Mouse (Mus musculus): ENCODE measurements at regions not wholly inside any gene's neighbourhood (a gene's known extent, or its start where the extent isn't known, plus 50 kb on each side); places are given as distances from the start of the nearest gene placed in this dataset.

DNA sequence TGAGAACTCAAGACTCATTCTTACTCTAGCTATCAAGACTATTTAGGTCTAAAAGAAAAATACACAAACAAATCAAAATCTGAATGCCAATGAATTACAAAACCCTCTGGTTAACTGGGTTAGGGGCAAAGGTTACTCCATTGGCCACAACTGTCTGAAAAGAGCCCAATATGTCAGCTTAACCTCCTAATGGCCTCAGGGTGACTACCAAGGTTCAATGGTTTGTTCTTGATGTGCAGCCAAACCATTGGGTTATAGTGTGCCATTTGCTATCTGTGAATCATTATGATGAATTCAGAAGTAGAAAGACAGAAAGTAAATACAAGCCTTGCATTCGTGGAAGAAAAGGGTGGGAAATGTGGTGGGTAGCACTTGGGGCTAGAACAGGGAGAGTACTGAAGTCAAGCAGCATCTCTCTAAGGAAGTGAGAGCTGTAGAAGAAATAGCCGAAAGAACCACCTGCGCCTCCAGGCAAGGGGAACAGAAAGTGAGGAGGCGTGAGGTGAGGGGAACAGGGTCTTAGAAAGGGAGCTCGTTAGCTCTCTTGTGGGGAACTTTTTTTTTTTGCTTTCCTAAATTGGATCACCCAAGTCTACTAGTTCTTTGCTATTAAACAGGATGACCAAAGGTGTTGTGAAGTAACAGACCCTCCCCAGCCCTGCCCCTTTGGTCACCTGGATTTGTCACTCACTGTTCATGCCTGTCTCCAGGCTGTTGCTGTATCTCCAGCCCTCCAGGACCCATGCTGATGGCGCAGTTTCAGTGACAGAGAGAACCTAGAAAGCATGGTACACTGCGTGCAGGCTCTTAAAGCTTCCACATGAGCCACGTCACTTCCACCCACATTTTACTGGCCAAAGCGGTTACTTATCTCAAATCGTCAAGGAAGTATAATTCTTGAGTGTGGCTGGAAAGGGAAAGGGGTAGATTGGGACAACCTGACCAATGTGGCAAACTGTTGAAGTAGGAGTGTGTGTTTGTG lies 204.1 kb upstream of the Tet2 start:
- ATAC-seq (replicated peaks; ENCODE audit: low read depth, poor library complexity, severe bottlenecking) = peak; percentile 69

DNA sequence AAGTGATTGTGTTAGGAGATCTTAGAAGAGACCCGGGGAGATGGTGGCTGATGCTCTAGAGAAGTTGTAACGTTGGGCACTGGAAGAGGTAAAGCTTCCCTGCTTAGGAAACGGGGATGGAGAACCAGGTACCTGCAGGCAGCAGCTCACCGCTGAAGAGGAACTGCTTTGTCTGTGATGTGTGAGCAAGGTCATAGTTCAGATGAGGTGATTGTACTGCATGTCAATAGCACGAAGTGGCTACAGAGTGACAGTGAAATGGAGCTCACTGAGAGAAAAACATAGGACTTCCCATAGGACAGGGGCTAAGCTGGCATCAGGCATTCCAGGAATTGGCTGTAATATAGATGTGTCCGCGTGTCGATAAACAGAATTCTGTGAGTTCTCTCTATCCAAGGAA lies 205.1 kb upstream of the Tet2 start:
- no peak for ATAC-seq (replicated peaks; ENCODE audit: low read depth, poor library complexity, severe bottlenecking)

DNA sequence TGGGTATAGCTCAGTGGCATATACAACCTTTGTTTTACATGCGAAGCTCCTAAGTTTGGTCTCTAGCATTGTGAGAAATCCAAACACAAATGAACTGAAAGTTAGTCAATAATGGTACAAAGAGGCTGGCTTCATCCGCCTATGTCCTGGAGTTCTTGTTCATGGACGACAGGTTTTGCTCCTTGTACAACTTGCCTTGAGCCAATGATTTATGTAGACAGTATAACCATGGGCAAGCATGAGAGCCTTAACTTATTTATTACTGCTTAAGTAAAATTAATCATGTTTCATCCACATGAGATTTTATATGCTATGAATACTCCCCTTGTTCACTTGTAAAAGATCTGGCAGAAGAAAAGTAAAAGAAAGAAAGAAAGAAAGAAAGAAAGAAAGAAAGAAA lies 205.7 kb upstream of the Tet2 start:
- no peak for ATAC-seq (replicated peaks; ENCODE audit: low read depth, poor library complexity, severe bottlenecking)

DNA sequence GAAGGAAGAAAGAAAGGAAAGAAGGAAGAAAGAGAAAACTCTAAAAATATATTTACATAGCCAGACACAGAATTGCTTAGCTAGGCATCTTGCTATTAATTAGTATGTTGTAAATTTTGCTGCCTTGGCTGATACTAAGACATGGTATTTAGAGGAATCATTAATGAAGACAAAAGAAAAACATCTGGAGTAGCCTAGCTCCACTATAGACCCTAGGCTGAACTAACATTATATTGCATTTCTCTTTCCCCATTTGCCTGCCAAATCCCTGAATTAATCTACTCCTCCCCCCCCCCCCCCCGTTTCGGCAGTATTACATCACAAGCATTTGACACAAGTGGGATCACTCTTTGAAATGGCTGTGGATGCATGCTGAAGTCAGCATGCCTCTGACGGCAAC lies 206.1 kb upstream of the Tet2 start:
- ATAC-seq (replicated peaks; ENCODE audit: low read depth, poor library complexity, severe bottlenecking) = no peak

DNA sequence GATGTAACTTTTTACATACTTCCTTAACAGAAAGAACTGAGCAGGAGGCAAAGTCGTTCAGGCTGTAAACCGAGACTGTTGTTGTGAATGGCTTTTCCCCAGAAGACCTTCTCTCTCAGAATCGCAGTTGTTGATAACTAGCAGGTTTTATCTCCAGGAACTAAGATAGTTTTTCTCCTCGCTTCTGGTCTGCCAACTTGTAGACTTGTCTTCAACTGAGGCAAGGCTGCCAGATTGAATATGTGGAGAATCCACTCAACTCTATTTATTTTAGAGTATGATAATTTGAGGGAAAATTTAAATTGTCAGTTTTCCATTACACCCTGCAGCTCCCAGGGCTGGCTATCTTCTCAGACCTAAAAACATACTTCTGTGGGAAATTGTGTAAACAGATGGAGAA lies 206.6 kb upstream of the Tet2 start:
- ATAC-seq (replicated peaks; ENCODE audit: low read depth, poor library complexity, severe bottlenecking) = no peak

DNA sequence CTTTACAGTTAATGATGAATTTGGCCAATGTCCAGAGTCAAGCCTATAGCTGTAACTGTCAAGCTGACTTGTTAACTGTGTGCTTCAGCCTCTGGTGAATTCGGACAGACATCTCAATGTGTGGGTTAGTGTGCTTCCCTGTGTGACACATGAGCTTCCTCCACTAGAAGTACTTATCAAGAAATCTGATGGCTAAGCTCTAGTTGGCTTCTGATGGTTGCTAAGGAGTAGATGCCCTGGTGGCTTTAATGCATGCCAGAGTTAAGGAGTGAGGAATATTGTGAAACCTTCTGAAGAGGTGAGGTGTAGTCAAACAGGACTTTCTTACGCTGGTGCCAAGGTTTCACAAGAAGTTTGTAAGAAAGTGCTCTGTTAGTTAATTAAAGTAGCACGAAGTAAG lies 208.1 kb upstream of the Tet2 start:
- ATAC-seq (replicated peaks; ENCODE audit: low read depth, poor library complexity, severe bottlenecking) = no peak

DNA sequence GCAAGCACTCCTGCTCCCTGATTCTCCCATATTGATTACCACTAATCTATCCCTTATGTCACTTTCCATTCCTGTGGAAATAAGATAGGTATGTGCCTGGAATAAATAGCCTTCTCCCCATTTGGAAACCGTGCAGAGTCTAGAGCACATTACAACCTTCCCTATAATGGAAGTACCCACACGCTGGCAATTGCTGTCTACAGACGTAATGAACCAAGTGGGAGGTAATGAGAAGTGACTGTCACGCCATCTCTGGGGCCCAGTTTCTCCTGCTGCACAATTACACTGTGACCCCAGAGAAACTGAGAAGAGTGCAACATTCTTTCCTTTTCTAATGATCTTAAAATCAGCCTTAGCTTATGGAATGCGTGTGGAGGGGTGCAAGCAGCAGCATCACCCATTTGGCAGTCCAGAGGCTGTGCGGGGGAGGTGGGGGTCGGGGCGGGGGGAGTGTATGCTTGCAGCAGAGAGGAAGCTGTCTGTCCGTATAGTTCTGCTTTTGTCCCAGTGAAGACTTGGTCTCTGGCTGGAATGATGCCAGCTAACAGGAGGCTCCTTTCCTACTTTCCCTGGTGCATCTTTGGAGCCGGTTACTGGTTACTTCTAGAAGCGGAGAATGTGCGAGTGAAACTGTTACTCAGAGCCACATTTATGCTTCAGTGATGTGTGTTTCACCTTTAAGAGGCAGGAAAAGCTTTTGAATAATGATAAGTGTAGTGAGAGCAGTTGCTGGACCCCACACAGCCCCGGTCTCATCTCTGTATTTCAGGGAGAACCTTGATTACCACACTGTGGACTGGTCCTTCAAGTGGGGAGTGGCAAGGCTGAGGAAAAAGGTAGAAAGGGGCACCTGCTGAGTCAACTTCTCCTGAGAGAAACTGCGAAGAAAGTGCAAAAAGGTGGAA lies 209.3 kb upstream of the Tet2 start:
- peak; percentile 37 for ATAC-seq (replicated peaks; ENCODE audit: low read depth, poor library complexity, severe bottlenecking)

DNA sequence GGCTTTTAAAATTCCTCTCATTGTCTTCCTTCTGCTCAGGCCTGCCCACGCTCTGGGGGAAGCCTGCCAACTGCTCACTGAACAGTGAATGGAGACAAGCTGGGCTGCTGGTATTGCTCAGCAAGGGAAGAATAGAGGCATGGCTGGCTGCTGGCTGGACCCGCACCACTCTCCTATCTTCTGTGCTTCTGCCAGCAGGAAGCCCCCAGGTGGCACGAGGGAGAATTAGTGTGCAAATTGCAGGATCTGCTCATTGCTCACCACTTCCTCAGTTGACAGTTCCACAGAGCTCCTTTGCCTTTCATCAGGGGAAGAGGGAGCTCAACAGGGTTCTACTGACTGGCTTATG lies 209.9 kb upstream of the Tet2 start:
- peak; percentile 67 for ATAC-seq (replicated peaks; ENCODE audit: low read depth, poor library complexity, severe bottlenecking)

DNA sequence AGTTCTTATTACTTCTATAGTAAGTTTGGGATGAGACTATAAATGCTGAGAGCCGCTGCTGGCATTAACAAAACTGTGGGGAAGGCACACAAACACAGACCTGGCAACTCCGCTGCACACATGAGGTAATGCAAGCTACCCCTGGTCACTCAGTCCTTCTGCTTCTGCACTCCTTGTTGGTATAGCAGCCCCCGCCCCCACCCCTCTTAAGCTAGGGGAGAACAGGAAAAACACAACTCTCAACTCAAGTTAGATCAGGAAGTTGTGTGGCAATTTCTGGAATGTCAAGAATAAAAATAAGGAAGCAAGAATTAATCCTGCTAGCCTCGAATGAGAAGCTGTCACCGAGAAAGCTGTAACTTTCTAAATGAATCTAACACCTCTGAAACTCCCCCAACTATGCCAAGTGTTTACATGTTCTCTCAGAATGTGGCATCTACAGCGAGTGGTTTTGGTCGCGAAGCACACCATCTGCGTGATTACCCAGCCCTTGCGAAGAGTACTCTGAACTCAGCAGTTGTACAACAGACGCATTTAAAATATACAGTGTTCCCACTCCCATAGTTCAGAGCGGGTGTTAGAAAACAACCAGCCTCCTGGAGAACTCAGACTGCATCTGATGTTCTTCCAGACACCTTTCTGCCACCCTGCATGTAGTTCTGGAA lies 212.9 kb upstream of the Tet2 start:
- ATAC-seq (replicated peaks; ENCODE audit: low read depth, poor library complexity, severe bottlenecking) = peak; percentile 26

DNA sequence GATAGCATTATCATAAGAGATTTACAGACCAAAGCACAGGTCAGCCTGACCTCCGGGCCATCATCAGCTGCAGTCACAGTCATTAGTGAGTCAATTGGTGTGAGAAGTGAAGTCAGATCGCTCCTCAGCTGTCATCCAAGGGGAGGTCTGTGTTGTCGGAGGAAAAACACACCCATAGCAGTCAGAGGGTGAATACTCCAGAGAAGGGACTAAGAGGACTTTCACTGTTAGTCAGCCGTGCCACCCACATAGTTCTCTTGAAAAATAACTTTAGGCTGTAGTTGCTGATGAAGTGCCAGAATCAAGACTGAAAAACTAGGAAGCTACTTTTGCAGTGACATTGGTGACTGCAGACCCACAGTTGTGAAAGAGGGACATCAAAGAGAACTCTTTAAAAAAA lies 213.5 kb upstream of the Tet2 start:
- no peak for ATAC-seq (replicated peaks; ENCODE audit: low read depth, poor library complexity, severe bottlenecking)

DNA sequence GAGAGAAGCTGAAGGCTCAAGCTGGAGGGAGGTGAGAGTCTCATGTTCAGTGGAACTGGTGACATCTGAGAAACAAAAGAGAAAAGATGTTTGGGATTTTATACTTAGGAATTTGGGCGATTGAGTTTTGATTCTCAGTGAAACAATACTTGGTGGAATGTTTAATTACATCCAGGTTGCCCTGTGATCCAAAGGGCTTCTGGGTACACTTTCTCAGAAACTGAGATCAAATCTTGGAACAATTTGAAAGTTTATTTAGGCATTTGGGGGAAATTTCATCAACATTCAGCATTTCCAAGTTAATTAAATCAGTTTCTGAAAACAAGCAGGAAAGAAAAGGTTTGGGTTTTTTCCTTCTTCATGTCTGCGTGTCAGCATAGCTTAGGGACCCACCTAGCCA lies 214.7 kb upstream of the Tet2 start:
- ATAC-seq (replicated peaks; ENCODE audit: low read depth, poor library complexity, severe bottlenecking) = no peak

DNA sequence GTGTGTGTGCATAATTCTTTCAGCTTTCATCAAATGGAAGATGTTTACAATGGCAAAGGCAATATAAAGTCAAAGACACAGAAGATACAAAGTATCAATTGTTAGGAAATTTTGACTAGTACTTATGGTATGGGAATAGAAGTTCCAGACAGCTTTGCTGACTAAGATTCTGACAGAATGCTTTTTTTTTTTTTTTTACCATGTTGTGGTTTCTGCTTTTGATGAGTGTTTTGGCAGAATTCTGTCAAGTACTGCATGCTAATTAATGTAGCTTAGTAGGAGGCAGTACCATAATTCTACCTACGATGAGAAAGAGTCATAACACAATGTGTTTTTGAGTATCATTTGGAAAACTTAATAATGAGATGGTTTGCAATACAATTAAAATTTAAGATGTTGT lies 215.3 kb upstream of the Tet2 start:
- ATAC-seq (replicated peaks; ENCODE audit: low read depth, poor library complexity, severe bottlenecking) = no peak

DNA sequence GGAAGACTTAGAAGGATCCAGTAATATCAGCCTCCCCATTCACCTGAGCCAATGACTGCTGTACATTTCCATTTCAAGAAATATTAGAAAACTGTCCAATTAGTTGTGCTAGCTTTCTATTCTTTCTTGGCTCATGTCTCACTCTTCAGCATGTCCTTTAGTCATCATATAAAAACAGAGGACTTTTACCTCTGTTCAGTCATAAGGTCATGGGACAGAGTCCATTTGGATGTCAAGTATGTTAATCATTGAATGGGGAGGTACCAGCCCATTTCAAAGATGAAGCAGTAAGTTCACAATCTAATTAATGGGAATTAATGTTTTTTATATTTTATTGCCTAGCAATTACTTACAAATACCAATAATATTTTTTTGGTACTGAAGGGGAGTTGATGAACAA lies 218.8 kb upstream of the Tet2 start:
- ATAC-seq (replicated peaks; ENCODE audit: low read depth, poor library complexity, severe bottlenecking) = no peak

DNA sequence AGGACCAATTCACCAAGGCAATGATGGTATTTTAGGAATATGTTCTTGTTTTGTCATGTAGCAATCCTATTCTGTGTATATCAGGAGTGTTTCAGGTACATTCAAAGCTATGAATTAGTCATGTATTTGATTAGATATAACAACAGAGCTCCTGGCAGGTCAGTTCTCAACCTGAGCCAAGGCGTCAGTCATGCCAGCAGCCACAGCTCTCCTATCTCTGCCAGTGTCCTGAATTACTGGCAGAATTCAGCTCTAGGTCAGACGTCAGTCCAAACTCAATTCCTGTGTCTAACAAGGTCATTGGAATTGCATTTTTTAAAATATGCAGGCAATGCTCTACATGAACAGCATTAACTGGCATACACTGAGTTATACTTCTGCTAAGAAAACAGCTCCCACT lies 228.6 kb upstream of the Tet2 start:
- no peak for ATAC-seq (replicated peaks; ENCODE audit: low read depth, poor library complexity, severe bottlenecking)

DNA sequence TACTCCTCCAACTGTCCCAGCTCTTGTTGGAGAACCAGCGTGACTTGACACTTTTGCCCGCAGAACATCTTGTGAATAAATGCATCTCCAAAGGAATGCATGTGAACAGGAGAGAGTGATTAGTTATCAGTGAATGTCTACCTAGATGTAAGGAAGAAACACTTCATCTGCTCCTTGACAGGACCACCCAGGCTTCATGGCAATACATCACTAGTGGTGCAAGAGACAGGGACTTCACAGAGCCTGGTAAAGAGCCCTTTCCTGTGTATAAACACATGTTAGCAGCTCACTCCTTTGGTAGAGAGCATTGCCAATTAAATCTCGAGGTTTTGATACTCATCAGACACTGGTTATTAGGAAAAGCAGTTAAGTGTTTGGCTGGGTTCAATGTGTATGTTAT lies 229.3 kb upstream of the Tet2 start:
- ATAC-seq (replicated peaks; ENCODE audit: low read depth, poor library complexity, severe bottlenecking) = no peak

DNA sequence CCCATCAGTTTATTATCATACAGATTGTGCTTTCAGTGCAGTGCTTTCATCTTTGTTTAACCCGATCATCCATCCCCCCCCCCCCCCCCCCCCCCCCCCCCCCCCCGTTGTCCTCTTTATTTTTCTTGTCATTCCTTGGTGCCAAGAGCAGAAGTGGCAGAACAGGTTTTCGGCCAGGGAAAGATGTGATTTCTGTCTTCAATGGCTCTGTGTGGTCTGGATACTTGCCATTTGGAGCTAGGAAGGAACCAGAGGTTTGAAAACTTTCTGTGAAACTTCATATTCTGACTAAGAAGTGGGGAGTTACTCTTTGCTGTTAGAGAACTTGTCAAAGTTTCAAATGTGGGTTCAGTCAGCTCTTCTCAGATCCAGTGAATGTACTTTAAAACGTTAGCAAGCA lies 231.1 kb upstream of the Tet2 start:
- no peak for ATAC-seq (replicated peaks; ENCODE audit: low read depth, poor library complexity, severe bottlenecking)

DNA sequence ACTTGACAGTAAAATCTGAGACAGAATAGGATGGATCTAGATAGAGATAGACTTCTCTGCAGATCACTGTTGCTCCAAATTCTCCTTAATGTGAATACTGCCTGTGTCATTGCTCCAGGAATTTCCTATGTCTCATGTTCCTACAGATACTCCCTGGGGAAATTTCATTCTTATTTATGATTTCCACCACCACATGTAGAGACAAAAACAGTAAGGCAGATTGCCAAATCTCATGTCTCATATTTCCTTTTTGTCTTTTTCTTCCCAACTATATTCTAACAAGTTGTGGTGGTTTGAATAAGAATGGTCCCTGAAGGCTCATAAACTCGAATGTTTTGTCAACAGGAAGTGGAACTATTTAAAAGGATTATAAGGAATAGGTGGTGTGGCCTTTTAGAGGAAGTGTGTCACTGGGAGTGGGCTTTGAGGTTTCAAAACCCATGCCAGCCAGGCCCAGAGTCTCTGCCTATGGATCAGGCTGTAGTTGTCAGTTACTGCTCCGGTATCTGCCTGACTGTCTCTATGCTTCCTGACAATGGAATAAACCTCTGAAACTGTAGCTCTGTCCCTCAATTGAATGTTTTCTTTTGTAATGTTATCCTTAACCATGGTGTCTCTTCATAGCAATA lies 234.3 kb upstream of the Tet2 start:
- ATAC-seq (replicated peaks; ENCODE audit: low read depth, poor library complexity, severe bottlenecking) = no peak

DNA sequence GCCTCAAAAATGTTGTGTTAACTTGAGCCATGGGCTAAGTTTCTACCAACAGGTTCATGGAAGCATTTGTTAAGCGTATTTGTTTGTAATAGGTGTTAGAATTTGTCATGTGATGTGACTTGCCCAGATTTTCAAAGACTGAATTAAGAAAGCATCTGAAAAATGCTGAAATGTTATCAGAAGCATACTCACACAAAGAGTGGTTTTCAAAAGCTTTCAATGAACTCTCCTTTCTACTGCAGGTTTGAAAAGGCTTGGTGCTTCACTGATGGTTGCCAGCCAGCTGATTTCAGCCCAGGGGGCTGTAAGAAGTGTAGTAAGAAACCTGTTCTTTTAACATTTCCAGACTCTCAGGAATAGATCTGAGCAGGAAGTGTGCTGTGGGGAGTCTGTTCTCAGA lies 238.1 kb upstream of the Tet2 start:
- no peak for ATAC-seq (replicated peaks; ENCODE audit: low read depth, poor library complexity, severe bottlenecking)

DNA sequence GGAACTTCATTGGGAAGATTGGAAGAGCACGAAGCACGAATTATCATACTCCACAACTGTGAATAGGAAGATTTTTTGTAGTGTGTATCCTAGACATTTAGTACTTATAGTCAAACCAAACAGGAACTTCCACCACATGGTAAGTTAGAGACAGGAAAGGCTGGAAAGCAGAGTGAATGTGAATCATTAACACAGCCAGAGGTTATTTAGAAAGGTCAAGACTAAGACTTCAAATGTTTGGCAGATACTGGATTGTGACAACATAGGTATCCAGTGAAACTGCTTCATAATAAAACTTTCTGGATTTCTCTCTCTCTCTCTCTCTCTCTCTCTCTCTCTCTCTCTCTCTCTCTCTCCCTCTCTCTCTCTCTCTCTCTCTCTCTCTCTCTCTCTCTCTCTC lies 246.4 kb upstream of the Tet2 start:
- ATAC-seq (replicated peaks; ENCODE audit: low read depth, poor library complexity, severe bottlenecking) = no peak

DNA sequence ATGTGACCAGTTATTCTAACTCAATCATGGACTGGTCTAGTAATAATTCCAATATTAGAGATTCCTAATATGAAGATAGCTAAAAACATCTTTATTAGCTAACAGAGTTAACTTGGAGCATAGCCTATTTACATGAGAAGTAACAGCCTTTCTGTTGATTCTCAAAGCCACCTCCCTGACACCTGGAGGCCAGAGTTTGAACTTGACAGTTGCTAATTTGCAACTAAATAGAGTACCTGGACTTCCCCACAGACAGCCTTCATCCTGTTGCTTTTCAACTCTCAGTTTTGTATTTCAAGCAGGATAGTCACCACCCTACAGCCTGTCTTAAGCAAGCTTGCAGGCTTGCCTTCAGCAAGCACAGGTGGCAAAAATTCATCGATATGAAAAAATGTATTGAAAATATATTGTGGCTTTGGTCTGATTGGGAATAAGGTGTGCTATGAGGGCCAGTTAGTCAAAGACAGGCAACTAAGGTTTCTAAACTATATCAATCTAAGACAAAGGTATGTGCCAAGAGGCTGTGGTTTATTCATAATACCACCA lies 264.1 kb upstream of the Tet2 start:
- no peak for ATAC-seq (replicated peaks; ENCODE audit: low read depth, poor library complexity, severe bottlenecking)

All from common myeloid progenitor, adult 5-6 weeks (primary cell).